Mouse (Mus musculus) liver, adult 2 months (tissue): ENCODE measurements around the gene Gpd2.

Experiments used
- CTCF ChIP-seq: fragments of 200-500 bp; IDR thresholded peaks from 2 replicates; pipeline ENCODE4 v1.5.1; 2011; ENCODE audit warnings: low read depth, low read length, control low read depth
- POLR2A ChIP-seq: fragments of 200-500 bp; IDR thresholded peaks from 2 replicates; pipeline ENCODE4 v1.6.1; 2011; ENCODE audit warnings: low read length, control low read depth; ENCODE audit not compliant: insufficient read depth; ENCODE audit errors: extremely low read depth

- TF ChIP-seq CTCF (no peak), POLR2A (no peak)
Observed at GRCm38 (mm10) chr2:57238614-57239165, 1.3 kb downstream of the Gpd2 start.
